Mouse (Mus musculus): Measurements from ENCODE around the gene Sh3bp5l. TPM values are rescaled to one million over a fixed set of nuclear protein-coding genes. Genes with fewer than 3 reads are reported as not detected.

Sh3bp5l gene
- polyA plus RNA-seq, 2 experiments: 9.0 to 9.1 TPM

GRCm38 (mm10) chr11:58377686-58378085, 47.2 kb downstream of the Sh3bp5l start:
- DNase-seq (ENCODE audit: low read depth in 3 of 3, low spot score in 3 of 3) (no peak), ATAC-seq (ENCODE audit: insufficient read depth) (no peak)
- WGBS (ENCODE audit: insufficient replicate concordance): 43% methylated on average over 1 of the region's 1 CpGs
- Histone ChIP-seq H3K9me3 (ENCODE audit: control insufficient read depth, low read length) (no peaks in the 10 kb centered on the region), H3K27me3 (ENCODE audit: control insufficient read depth, insufficient read depth, low read length) (no peaks in the 10 kb centered on the region; the same call in 1 of the 2 replicates), H3K4me2 (ENCODE audit: low read depth) (no peak overlapping the region), H3K27ac (no peak overlapping the region), H3K4me3 (ENCODE audit: insufficient read depth in 1 of 2, low read depth in 2 of 2, low read length in 2 of 2) (no peak overlapping the region), H3K36me3 (replicated peaks; ENCODE audit: control insufficient read depth, insufficient read depth, low read depth) (no peaks in the 10 kb centered on the region), H3K9ac (replicated peaks) (no peak overlapping the region), H3K4me1 (replicated peaks; ENCODE audit: control insufficient read depth in 2 of 2, insufficient read depth in 2 of 2, low read length in 1 of 2) (no peaks in the 10 kb centered on the region)
- no peak for TF ChIP-seq CTCF (IDR thresholded peaks at IDR 0.05; ENCODE audit: low read depth)
- TF ChIP-seq EP300 (IDR thresholded peaks at IDR 0.05; ENCODE audit: low read depth): no peak

- no peak for ATAC-seq (ENCODE audit: insufficient read depth)
- H3K9ac ChIP-seq (replicated peaks): no peak within 1 kb of the TSS
- no peak for TF ChIP-seq EP300 (IDR thresholded peaks at IDR 0.05; ENCODE audit: low read depth)
- no peak for TF ChIP-seq CTCF (IDR thresholded peaks at IDR 0.05; ENCODE audit: low read depth)
- WGBS (ENCODE audit: insufficient replicate concordance): 64% methylated on average over 3 of the region's 3 CpGs
- no peak within 1 kb of the TSS for H3K4me2 ChIP-seq (ENCODE audit: low read depth)
- no peak for DNase-seq (ENCODE audit: low read depth in 3 of 3, low spot score in 3 of 3)
- H3K9me3 ChIP-seq (ENCODE audit: control insufficient read depth, low read length): no peaks in the 10 kb centered on the region
- H3K4me3 ChIP-seq (ENCODE audit: insufficient read depth in 1 of 2, low read depth in 2 of 2, low read length in 2 of 2): no peak within 1 kb of the TSS
- no peak within 1 kb of the TSS for H3K27ac ChIP-seq
- no peaks in the 10 kb centered on the region for H3K36me3 ChIP-seq (replicated peaks; ENCODE audit: control insufficient read depth, insufficient read depth, low read depth)
- H3K27me3 ChIP-seq (ENCODE audit: control insufficient read depth, insufficient read depth, low read length): no peaks in the 10 kb centered on the region; the same call in 1 of the 2 replicates
- no peaks in the 10 kb centered on the region for H3K4me1 ChIP-seq (replicated peaks; ENCODE audit: control insufficient read depth in 2 of 2, insufficient read depth in 2 of 2, low read length in 1 of 2)
Measured at GRCm38 (mm10) chr11:58378763-58379278, 48.3 kb downstream of the Sh3bp5l start, which contains the start of gene Lypd8. Gene Lypd8, plus strand, starts transcription at chr11:58379043.

- H3K4me2 ChIP-seq (ENCODE audit: low read depth): no peak overlapping the region
- no peak overlapping the region for H3K27ac ChIP-seq
- DNase-seq (ENCODE audit: low read depth in 3 of 3, low spot score in 3 of 3) (no peak), ATAC-seq (ENCODE audit: insufficient read depth) (no peak)
- H3K36me3 ChIP-seq (replicated peaks; ENCODE audit: control insufficient read depth, insufficient read depth, low read depth): no peaks in the 10 kb centered on the region
- no peak overlapping the region for H3K9ac ChIP-seq (replicated peaks)
- TF ChIP-seq CTCF (IDR thresholded peaks at IDR 0.05; ENCODE audit: low read depth): no peak
- TF ChIP-seq EP300 (IDR thresholded peaks at IDR 0.05; ENCODE audit: low read depth): no peak
- H3K4me1 ChIP-seq (replicated peaks; ENCODE audit: control insufficient read depth in 2 of 2, insufficient read depth in 2 of 2, low read length in 1 of 2): no peaks in the 10 kb centered on the region
- H3K9me3 ChIP-seq (ENCODE audit: control insufficient read depth, low read length): no peaks in the 10 kb centered on the region
- no peaks in the 10 kb centered on the region; the same call in 1 of the 2 replicates for H3K27me3 ChIP-seq (ENCODE audit: control insufficient read depth, insufficient read depth, low read length)
- no peak overlapping the region for H3K4me3 ChIP-seq (ENCODE audit: insufficient read depth in 1 of 2, low read depth in 2 of 2, low read length in 2 of 2)
- WGBS (ENCODE audit: insufficient replicate concordance): 83% methylated on average over 1 of the region's 1 CpGs
Measured at GRCm38 (mm10) chr11:58379516-58379915, 49.0 kb downstream of the Sh3bp5l start.

GRCm38 (mm10) chr11:58382471-58382870, 51.9 kb downstream of the Sh3bp5l start:
- H3K9ac ChIP-seq (replicated peaks): no peak overlapping the region
- no peak overlapping the region for H3K4me2 ChIP-seq (ENCODE audit: low read depth)
- no peaks in the 10 kb centered on the region for H3K27me3 ChIP-seq (ENCODE audit: control insufficient read depth, insufficient read depth, low read length)
- TF ChIP-seq EP300 (IDR thresholded peaks at IDR 0.05; ENCODE audit: low read depth) (no peak), CTCF (IDR thresholded peaks at IDR 0.05; ENCODE audit: low read depth) (no peak)
- no peak overlapping the region for H3K4me3 ChIP-seq (ENCODE audit: insufficient read depth in 1 of 2, low read depth in 2 of 2, low read length in 2 of 2)
- H3K9me3 ChIP-seq (ENCODE audit: control insufficient read depth, low read length): no peaks in the 10 kb centered on the region
- DNase-seq (ENCODE audit: low read depth in 3 of 3, low spot score in 3 of 3): no peak
- no peaks in the 10 kb centered on the region for H3K36me3 ChIP-seq (replicated peaks; ENCODE audit: control insufficient read depth, insufficient read depth, low read depth)
- no peak overlapping the region for H3K27ac ChIP-seq
- no peak for ATAC-seq (ENCODE audit: insufficient read depth)
- H3K4me1 ChIP-seq (replicated peaks; ENCODE audit: control insufficient read depth in 2 of 2, insufficient read depth in 2 of 2, low read length in 1 of 2): no peaks in the 10 kb centered on the region
- WGBS (ENCODE audit: insufficient replicate concordance): 79% methylated on average over 6 of the region's 6 CpGs

Other genes starting within 250 kb of the Sh3bp5l start
- gene Gm12248, start 237.6 kb upstream of the Sh3bp5l start, polyA plus RNA-seq (2012; rRNA removed): not detected in 2 replicates
- gene Gm12248, start 237.6 kb upstream of the Sh3bp5l start, polyA plus RNA-seq (2014; fragmentation: Nextera tagmentation; extraction: Ambion mirVana): not detected in 2 replicates
- 21.5 and 26.3 TPM in 2 replicates for gene Cnot8, start 226.6 kb upstream of the Sh3bp5l start, polyA plus RNA-seq (2012; rRNA removed)
- 28.9 and 34.3 TPM in 2 replicates for gene Cnot8, start 226.6 kb upstream of the Sh3bp5l start, polyA plus RNA-seq (2014; fragmentation: Nextera tagmentation; extraction: Ambion mirVana)
- 4.8 and 5.9 TPM in 2 replicates for gene Gemin5, start 162.2 kb upstream of the Sh3bp5l start, polyA plus RNA-seq (2012; rRNA removed)
- gene Gemin5, start 162.2 kb upstream of the Sh3bp5l start, polyA plus RNA-seq (2014; fragmentation: Nextera tagmentation; extraction: Ambion mirVana): 8.4 and 10.7 TPM in 2 replicates
- 53.3 and 66.0 TPM in 2 replicates for gene Mrpl22, start 159.1 kb upstream of the Sh3bp5l start, polyA plus RNA-seq (2012; rRNA removed)
- 101 and 102 TPM in 2 replicates for gene Mrpl22, start 159.1 kb upstream of the Sh3bp5l start, polyA plus RNA-seq (2014; fragmentation: Nextera tagmentation; extraction: Ambion mirVana)
- 3.6 and 4.7 TPM in 2 replicates for gene Igtp, start 131.2 kb upstream of the Sh3bp5l start, polyA plus RNA-seq (2012; rRNA removed)
- gene Igtp, start 131.2 kb upstream of the Sh3bp5l start, polyA plus RNA-seq (2014; fragmentation: Nextera tagmentation; extraction: Ambion mirVana): 6.9 and 7.6 TPM in 2 replicates
- 2.4 and 2.8 TPM in 2 replicates for gene Irgm2, start 131.1 kb upstream of the Sh3bp5l start, polyA plus RNA-seq (2012; rRNA removed)
- gene Irgm2, start 131.1 kb upstream of the Sh3bp5l start, polyA plus RNA-seq (2014; fragmentation: Nextera tagmentation; extraction: Ambion mirVana): 2.6 and 3.0 TPM in 2 replicates
- gene 4930438A08Rik, start 55.9 kb upstream of the Sh3bp5l start, polyA plus RNA-seq (2012; rRNA removed): 0.61 and 0.78 TPM in 2 replicates
- 0.99 and 1.0 TPM in 2 replicates for gene 4930438A08Rik, start 55.9 kb upstream of the Sh3bp5l start, polyA plus RNA-seq (2014; fragmentation: Nextera tagmentation; extraction: Ambion mirVana)
- gene Zfp692, start 23.7 kb upstream of the Sh3bp5l start, polyA plus RNA-seq (2012; rRNA removed): 18.7 and 19.8 TPM in 2 replicates
- 5.0 and 6.7 TPM in 2 replicates for gene Zfp692, start 23.7 kb upstream of the Sh3bp5l start, polyA plus RNA-seq (2014; fragmentation: Nextera tagmentation; extraction: Ambion mirVana)
- 20.3 and 22.2 TPM in 2 replicates for gene Zfp672, start 385 bp upstream of the Sh3bp5l start, polyA plus RNA-seq (2012; rRNA removed)
- 39.1 and 48.6 TPM in 2 replicates for gene Zfp672, start 385 bp upstream of the Sh3bp5l start, polyA plus RNA-seq (2014; fragmentation: Nextera tagmentation; extraction: Ambion mirVana)
- gene Lypd8, start 48.3 kb downstream of the Sh3bp5l start, polyA plus RNA-seq (2012; rRNA removed): 0.09 and 0.17 TPM in 2 replicates
- gene Lypd8, start 48.3 kb downstream of the Sh3bp5l start, polyA plus RNA-seq (2014; fragmentation: Nextera tagmentation; extraction: Ambion mirVana): not detected in 2 replicates
- not detected in 2 replicates for gene 1810065E05Rik, start 90.4 kb downstream of the Sh3bp5l start, polyA plus RNA-seq (2012; rRNA removed)
- gene 1810065E05Rik, start 90.4 kb downstream of the Sh3bp5l start, polyA plus RNA-seq (2014; fragmentation: Nextera tagmentation; extraction: Ambion mirVana): not detected in 2 replicates
- not detected in 2 replicates for gene Gm12253, start 101.8 kb downstream of the Sh3bp5l start, polyA plus RNA-seq (2012; rRNA removed)
- not detected in 2 replicates for gene Gm12253, start 101.8 kb downstream of the Sh3bp5l start, polyA plus RNA-seq (2014; fragmentation: Nextera tagmentation; extraction: Ambion mirVana)
- not detected in 2 replicates for gene Lypd9, start 122.2 kb downstream of the Sh3bp5l start, polyA plus RNA-seq (2012; rRNA removed)
- gene Lypd9, start 122.2 kb downstream of the Sh3bp5l start, polyA plus RNA-seq (2014; fragmentation: Nextera tagmentation; extraction: Ambion mirVana): not detected in 2 replicates
- not detected in 2 replicates for gene Olfr30, start 131.5 kb downstream of the Sh3bp5l start, polyA plus RNA-seq (2012; rRNA removed)
- gene Olfr30, start 131.5 kb downstream of the Sh3bp5l start, polyA plus RNA-seq (2014; fragmentation: Nextera tagmentation; extraction: Ambion mirVana): not detected in 2 replicates
- gene Olfr332, start 161.8 kb downstream of the Sh3bp5l start, polyA plus RNA-seq (2012; rRNA removed): not detected in 2 replicates
- not detected in 2 replicates for gene Olfr332, start 161.8 kb downstream of the Sh3bp5l start, polyA plus RNA-seq (2014; fragmentation: Nextera tagmentation; extraction: Ambion mirVana)
- gene Olfr331, start 171.8 kb downstream of the Sh3bp5l start, polyA plus RNA-seq (2012; rRNA removed): not detected in 2 replicates
- gene Olfr331, start 171.8 kb downstream of the Sh3bp5l start, polyA plus RNA-seq (2014; fragmentation: Nextera tagmentation; extraction: Ambion mirVana): not detected in 2 replicates
- not detected in 2 replicates for gene Olfr330, start 204.1 kb downstream of the Sh3bp5l start, polyA plus RNA-seq (2012; rRNA removed)
- not detected in 2 replicates for gene Olfr330, start 204.1 kb downstream of the Sh3bp5l start, polyA plus RNA-seq (2014; fragmentation: Nextera tagmentation; extraction: Ambion mirVana)
- gene Olfr329-ps, start 215.7 kb downstream of the Sh3bp5l start, polyA plus RNA-seq (2012; rRNA removed): not detected in 2 replicates
- not detected in 2 replicates for gene Olfr329-ps, start 215.7 kb downstream of the Sh3bp5l start, polyA plus RNA-seq (2014; fragmentation: Nextera tagmentation; extraction: Ambion mirVana)
- gene Olfr328, start 224.9 kb downstream of the Sh3bp5l start, polyA plus RNA-seq (2012; rRNA removed): 0.02 TPM in 1 of 2 replicates, not detected in the other
- gene Olfr328, start 224.9 kb downstream of the Sh3bp5l start, polyA plus RNA-seq (2014; fragmentation: Nextera tagmentation; extraction: Ambion mirVana): not detected in 2 replicates
- not detected in 2 replicates for gene Olfr224, start 239.8 kb downstream of the Sh3bp5l start, polyA plus RNA-seq (2012; rRNA removed)
- not detected in 2 replicates for gene Olfr224, start 239.8 kb downstream of the Sh3bp5l start, polyA plus RNA-seq (2014; fragmentation: Nextera tagmentation; extraction: Ambion mirVana)
- gene Olfr325, start 247.0 kb downstream of the Sh3bp5l start, polyA plus RNA-seq (2012; rRNA removed): not detected in 2 replicates
- gene Olfr325, start 247.0 kb downstream of the Sh3bp5l start, polyA plus RNA-seq (2014; fragmentation: Nextera tagmentation; extraction: Ambion mirVana): not detected in 2 replicates